Mouse (Mus musculus) megakaryocyte progenitor cell, adult 5-6 weeks (primary cell): ENCODE results near the gene Kpna3. TPM values are rescaled to one million over a fixed set of nuclear protein-coding genes. Genes with fewer than 3 reads are reported as not detected.
A peak's percentile ranks its signal among the peaks of the same experiment; 100 is the strongest.
"Not testable (repeated sequence)": the region's sequence is repeated elsewhere in the genome, so short reads cannot be mapped to it uniquely, and the experiment has no call there.

ENCODE experiments used
- ATAC-seq: replicated peaks from 2 replicates; pipeline ENCODE4 v1.8.0; 2016; ENCODE audit warnings: mild to moderate bottlenecking, moderate TSS enrichment, inconsistent platforms; ENCODE audit not compliant: poor library complexity
- total RNA-seq, 2 experiments: library from RNA; stranded (forward) in 1 of 2; stranded (reverse) in 1 of 2; fragments of 157-497, 149-512 nt in 1 of 2; fragments of 200-1000 nt in 1 of 2; gene quantifications; 2 replicates each; pipeline versions ENCODE4 v1.2.3 to v1.2.4; 2015 to 2017

Gene Kpna3
- 81.6 and 82.6 TPM in 2 replicates for total RNA-seq (2015)
- total RNA-seq (2017) = 31.4 and 45.3 TPM in 2 replicates

DNA sequence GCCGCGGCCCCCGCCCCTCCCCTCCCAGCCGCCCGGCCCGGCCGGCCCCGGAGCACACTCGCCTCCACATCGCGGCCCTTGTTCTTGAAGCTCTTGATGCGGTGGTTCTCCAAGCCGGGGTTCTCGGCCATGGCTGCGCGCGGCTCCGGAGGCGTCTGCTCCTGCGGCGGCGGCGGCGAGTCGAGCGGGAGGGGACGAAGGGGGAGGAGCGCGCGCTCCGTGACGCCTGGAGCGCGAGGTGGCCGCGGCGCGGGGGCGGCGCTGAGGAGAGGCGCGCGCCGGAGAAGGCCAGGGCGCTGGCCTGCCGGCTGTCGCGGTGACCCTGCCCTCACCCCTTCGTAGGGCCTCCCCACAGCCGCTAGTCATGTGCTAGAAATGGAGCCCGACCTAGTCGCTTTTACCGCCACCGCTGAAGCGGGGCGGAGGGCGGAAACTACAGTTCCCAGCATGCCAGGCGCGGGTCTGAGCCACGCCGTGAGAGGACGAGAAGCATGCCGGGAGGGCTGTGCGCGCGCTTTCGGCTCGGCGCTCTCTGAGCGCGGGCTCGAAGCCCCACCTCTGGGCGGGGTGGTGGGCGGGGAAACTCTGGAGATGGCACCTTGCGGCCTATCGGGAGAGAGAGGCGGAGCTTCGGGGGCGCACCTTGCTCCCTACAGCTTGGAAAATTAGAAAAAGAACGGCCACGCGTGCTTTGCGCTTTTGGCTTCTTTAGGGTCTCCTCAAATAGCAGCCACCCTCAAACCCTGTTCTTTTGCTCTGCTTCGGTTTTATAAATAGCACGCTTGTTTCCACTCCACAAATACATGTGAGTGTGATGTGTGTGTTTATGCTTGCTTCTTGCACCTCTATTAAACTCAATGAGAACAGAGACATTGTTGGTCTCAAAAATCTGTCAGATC, at the start of gene Kpna3:
Gene Kpna3, minus strand, starts transcription at position 214 of the 899 bp plus-strand sequence.
- peak; percentile 91 for ATAC-seq

DNA sequence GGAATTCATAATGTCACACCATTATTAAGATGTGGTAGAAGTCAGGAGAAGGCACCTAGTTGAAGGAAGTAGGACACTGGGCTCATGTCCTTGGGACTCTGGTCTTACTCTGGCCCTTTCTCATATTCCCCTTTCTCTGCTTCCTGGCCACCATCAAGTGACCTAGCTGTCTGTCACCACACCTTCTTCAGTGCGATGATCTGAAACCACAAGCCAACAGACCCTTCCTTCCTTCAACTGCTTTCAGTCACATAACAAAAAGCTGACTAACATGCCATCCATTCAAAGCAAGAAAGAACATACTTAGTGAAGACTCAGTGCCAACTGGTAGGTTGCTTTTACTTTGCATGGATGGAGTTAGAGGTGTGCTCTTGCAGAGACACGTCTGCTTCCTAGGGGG, 20.7 kb upstream of the Kpna3 start:
- ATAC-seq = peak; percentile 78

DNA sequence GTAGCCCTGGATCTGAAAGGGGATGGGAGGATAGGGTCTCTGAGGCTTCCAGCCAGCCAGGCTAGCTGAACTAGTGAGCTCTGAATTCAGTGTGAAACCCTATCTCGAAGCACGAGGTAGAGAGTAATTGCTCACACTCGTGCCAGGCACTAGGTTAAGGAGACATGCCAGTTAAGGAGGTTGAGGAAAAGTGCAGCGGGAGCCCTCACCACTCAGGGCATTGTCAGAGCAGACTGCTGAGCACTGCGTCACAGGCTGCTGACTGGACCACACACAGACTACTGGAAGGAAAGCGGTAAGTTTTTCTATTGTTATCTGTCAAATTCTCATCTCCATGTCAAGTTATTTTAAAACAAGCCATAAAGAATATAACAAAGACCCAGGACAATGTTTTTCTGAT, 17.8 kb upstream of the Kpna3 start:
- ATAC-seq = no peak

DNA sequence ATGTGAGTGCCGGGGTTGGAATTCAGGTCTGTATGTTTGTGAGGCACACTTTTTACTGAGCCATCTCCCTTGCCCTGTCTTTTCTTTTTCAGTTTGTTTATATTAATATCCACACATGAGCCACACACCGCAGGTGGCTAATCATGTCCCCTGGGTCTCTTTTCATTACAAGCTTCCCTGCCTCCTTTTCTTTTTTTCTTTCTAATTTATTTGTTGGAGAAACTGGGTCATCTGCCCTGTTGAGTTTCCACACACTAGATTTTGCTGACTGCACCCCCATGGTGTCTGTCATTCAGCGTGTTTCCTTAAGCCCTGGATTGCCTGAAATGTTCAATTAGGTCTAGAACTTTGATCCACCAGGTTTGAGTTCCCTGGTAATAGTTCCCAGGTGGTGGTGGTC, 15.9 kb upstream of the Kpna3 start:
- no peak for ATAC-seq

DNA sequence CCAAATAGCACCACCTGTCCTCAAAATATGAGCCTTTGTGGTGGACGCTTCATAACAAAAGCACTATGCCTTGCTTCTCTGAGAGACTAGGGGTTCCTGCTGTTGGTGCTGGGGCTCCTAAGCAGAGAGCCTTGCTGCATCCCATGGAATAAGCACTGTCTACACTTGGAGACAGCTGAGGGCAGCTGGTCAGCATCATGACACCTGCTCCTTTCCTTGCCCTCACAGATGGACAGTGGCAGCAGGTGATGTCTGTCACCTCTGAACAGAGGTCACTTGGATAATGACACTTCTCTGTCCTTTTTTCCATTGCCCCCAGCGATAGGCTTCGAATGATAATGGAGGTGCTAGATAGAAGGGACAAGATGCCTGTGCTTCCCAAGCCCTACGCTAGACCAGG, 13.4 kb upstream of the Kpna3 start:
- ATAC-seq = no peak

DNA sequence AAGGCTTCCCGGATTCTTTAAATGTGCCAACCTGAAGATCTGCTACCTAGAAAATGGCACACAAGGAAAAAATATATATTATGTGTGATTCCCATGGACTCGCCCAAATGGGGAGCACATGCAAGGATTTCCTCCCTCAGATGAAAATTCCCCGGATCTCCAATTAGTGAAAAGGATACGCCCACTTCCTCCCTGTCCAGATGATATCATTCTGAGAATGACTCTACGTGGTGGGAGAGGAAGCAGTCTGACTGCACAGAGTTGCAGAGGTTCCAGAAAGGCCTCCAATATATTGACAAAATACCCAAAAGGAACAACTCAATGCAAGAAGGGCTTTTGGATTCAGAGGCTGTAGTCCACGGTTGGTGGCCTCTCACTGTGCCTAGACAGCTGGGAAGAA, 12.8 kb upstream of the Kpna3 start:
- ATAC-seq = peak; percentile 55

DNA sequence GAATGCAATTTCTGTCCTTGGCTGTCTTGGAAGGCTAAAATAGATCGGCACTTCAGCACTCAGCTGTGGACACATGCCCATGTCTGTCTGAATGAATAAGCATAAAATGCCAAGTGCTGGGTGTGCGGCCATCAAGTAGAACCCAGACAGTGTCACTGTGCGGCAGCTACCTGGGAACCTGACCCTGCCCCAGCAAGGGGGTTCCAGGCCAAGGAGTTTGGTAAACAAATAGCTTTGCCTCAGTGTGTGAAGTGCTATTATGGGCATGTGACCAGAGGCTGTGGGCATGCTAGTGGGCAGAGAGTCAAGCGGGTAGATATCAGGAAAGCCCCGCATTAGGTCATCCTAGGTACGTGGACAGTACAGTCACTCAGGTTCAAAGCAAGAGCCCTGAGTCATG, 8.1 kb upstream of the Kpna3 start:
- ATAC-seq = no peak

- peak; percentile 30 for ATAC-seq
Observed at GRCm38 (mm10) chr14:61439141-61439660, 473 bp downstream of the Kpna3 start.

DNA sequence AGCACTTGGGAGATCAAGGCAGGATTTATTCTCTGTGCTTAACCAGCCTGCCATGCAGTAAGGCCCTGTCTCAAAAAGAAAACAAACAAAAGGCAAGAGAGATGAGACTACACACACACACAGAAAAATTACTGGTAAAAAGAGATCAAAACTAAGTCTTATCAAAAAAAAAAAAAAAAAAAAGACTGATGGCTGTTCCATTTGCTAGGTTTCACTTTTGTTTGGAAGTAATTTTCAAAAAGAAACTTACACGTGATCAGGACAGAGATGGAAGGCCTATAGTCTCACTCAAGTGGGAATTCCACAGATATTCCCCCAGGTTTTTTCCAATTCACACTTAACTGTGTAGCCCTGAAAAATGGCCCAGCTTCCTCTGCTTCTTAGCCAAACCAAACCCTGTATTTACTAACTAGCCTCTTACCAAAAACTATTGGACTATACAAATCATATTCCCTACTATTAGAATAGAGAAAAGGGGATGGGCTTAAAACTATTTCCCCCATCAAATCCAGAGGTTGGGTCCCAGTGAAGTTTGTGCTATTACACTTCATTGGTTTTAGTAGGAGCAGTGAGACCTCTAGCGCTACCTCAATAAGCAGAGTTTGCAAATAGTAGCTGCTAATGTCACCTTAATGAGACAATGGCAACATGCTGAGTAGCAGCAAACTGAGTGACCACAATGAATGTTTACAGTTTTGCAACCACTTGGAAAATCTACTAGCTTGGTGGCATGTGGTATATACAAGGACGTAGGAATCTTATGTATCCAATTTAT, 1.3 kb downstream of the Kpna3 start:
- ATAC-seq = no peak

GRCm38 (mm10) chr14:61436866-61437265, 2.8 kb downstream of the Kpna3 start:
- no peak for ATAC-seq

- ATAC-seq = peak; percentile 18; the same call in 1 of the 2 replicates
Observed at GRCm38 (mm10) chr14:61428126-61428787, 11.4 kb downstream of the Kpna3 start.

DNA sequence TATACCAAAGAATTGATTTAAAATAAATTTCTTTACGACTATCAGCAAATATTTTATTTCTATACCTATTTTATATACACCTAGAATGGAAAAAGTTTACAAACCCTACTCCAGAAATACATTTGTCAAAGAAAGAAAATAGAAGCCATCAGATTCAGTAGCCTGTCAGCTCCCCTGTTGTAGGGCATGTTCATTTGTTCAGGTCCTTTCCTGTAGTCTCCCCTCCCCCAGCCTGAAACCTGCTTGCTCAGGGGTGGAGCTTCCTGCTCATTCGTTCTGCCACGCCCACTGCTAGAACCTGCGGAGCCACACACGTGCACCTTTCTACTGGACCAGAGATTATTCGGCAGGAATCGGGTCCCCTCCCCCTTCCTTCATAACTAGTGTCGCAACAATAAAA, 12.6 kb downstream of the Kpna3 start:
- not testable (repeated sequence) for ATAC-seq

GRCm38 (mm10) chr14:61425080-61425665, 14.5 kb downstream of the Kpna3 start:
- ATAC-seq = peak; percentile 71

- ATAC-seq = no peak
Observed at GRCm38 (mm10) chr14:61415719-61416118, 24.0 kb downstream of the Kpna3 start.

- ATAC-seq = no peak
Observed at GRCm38 (mm10) chr14:61415311-61415710, 24.4 kb downstream of the Kpna3 start.

DNA sequence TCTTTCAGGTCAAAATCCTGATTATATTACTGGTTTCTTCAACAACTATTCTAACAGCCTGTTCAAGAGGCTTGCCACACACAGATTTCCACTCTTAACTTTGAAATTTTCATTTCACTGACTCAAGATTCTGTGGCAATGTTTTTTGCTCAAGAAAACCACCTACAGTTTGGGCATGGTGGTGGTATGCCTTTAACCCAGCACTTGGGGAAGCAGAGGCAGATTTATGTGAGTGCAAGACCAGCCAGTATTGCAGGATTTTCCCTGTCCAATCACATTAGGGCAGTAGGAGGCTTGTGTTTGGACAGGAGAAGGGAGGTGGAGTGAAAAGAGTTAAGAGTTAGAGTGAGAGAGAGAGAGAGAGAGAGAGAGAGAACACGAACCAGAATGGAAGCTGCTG, 24.9 kb downstream of the Kpna3 start:
- no peak for ATAC-seq

DNA sequence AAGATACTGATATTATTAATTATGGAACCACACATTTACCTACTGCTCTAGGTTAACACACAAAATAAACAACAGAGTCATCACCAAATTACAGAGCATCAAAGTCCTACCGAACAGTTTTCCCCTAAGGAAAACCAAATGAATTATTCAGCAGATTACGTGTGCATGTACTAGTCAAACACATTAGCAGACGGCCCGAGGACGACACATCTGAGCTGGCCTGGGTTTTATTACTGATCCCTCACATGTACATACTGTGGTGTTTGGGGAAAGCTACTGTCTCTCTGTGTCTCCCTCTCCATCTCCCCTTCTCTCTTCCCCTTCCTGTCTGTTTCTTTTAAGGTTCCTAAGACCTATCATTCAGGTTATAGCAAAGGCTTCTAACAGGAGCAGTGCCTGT, 25.5 kb downstream of the Kpna3 start:
- no peak for ATAC-seq

DNA sequence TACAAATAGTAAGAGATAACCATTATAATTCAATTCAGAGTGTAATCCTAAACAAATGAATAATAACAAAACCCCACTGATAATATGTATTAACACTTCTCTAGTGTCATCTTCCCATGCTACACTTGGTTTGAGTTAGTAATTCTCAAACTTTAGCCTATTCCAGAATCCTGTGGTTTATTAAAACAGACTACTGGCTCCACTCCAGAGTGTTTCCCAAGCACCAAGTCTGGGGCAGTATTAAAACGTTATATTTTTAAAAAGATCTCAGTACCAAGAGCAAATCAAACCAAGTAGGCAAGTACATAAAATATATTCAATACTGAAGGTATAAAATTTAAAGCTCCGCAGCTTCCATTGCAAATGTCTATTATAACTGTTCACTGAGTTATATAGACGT, 26.0 kb downstream of the Kpna3 start:
- no peak for ATAC-seq

DNA sequence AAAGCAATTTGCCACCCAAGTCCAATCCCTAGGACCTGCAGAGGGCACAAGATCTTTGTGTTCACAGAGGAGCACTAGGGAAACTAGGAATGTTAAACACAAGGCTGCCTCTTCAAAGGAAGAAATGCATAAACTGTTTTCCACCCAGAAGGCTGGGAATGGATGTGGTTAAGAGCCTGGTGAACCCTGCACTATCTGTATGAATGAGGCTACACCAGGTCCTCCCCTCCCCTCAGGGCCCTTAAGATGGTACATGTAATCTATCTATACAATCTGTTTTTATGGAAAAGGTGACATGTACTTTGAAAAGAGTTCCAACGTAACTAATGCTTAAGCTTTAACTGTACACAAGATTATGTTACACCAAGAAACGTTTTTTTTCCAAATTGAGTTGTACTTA, 29.7 kb downstream of the Kpna3 start:
- ATAC-seq = peak; percentile 54

GRCm38 (mm10) chr14:61407055-61407454, 32.6 kb downstream of the Kpna3 start:
- 0 out of 2 replicates have a peak, but pooled peaks have one; percentile 21 for ATAC-seq

- ATAC-seq = peak; percentile 40; the same call in 1 of the 2 replicates
Observed at GRCm38 (mm10) chr14:61405761-61406160, 33.9 kb downstream of the Kpna3 start.
